Mouse (Mus musculus) liver, adult 2 months (tissue): ENCODE data around the gene Mtmr1.

Source experiments
- CTCF ChIP-seq: fragments of 200-500 bp; IDR thresholded peaks from 2 replicates; pipeline ENCODE4 v1.5.1; 2011; ENCODE audit warnings: low read depth, low read length, control low read depth
- POLR2A ChIP-seq: fragments of 200-500 bp; IDR thresholded peaks from 2 replicates; pipeline ENCODE4 v1.6.1; 2011; ENCODE audit warnings: low read length, control low read depth; ENCODE audit not compliant: insufficient read depth; ENCODE audit errors: extremely low read depth

GRCm38 (mm10) chrX:71427491-71427890, 62.9 kb downstream of the Mtmr1 start:
- TF ChIP-seq POLR2A: no peak
- TF ChIP-seq CTCF: no peak
